In the genomic region with DNA sequence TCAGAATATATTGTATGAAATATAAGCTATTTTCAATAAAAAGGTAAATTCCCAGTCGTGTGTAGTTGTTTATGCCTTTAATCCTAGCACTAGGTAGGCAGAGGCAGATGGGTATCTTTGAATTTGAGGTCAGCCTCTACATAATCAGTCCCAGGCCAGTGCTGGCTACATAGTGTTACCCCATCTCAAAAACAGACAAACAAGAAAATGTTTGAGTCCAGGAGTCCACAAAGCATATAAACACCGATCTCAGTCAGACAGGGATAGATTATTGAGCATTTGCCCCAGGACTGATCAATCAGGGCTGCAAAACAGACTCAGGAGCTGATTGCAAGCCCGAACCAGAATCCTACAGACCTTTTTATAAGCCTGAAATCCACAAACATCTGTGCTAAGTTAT, we compare ENCODE assay signal across 1 mouse cellular context.
TF ChIP-seq lines count a peak whose summit lies in the region.

No protein-coding gene starts in this region.

TF ChIP-seq in CH12.LX, 34 proteins besides CTCF, POLR2A, EP300 and RAD21:
- TF ChIP-seq KAT2A (IDR thresholded peaks at IDR 0.05; ENCODE audit: insufficient replicate concordance, low read length) (no peak), BHLHE40 (IDR thresholded peaks at IDR 0.05; ENCODE audit: low read depth, low read length) (no peak), SMC3 (IDR thresholded peaks at IDR 0.05; ENCODE audit: low read depth, low read length) (no peak), JUN (IDR thresholded peaks at IDR 0.05; ENCODE audit: insufficient read depth, low read depth, low read length) (no peak), TCF12 (IDR thresholded peaks at IDR 0.05; ENCODE audit: low read depth, low read length) (no peak), ZC3H11A (IDR thresholded peaks at IDR 0.05; ENCODE audit: low read depth, low read length) (no peak), ZNF384 (IDR thresholded peaks at IDR 0.05; ENCODE audit: low read depth, low read length) (no peak), RCOR1 (conservative IDR thresholded peaks at IDR 0.05; ENCODE audit: low read depth, low read length) (no peak), ELF1 (IDR thresholded peaks at IDR 0.05; ENCODE audit: low read depth, low read length) (no peak), USF2 (conservative IDR thresholded peaks at IDR 0.05; ENCODE audit: low read depth, low read length) (no peak), E2F4 (IDR thresholded peaks at IDR 0.05; ENCODE audit: insufficient replicate concordance, low read depth, low read length) (no peak), CHD1 (IDR thresholded peaks at IDR 0.05; ENCODE audit: low read depth, low read length) (no peak), TBP (conservative IDR thresholded peaks at IDR 0.05; ENCODE audit: low read depth, low read length) (no peak), MAFK (IDR thresholded peaks at IDR 0.05; ENCODE audit: insufficient replicate concordance, low read length) (no peak), HCFC1 (IDR thresholded peaks at IDR 0.05; ENCODE audit: low read depth, low read length) (no peak), ZKSCAN1 (IDR thresholded peaks at IDR 0.05; ENCODE audit: borderline replicate concordance, low read depth, low read length) (no peak), ZMIZ1 (IDR thresholded peaks at IDR 0.05; ENCODE audit: low read depth, low read length) (no peak)
